Mouse (Mus musculus) bone marrow macrophage, adult 2 months (primary cell): ENCODE data around the gene Tma7.

Experiments
- CTCF ChIP-seq: IDR thresholded peaks from 2 replicates; pipeline ENCODE4 v1.5.1; 2012; ENCODE audit warnings: low read depth, mild to moderate bottlenecking, low read length, moderate library complexity
- POLR2A ChIP-seq: IDR thresholded peaks from 2 replicates; pipeline ENCODE4 v1.6.1; 2012; ENCODE audit warnings: mild to moderate bottlenecking, low read depth, low read length, borderline replicate concordance

GRCm38 (mm10) chr9:109081749-109082123 lies 651 bp downstream of the Tma7 start:
- no peak for TF ChIP-seq POLR2A
- no peak for TF ChIP-seq CTCF
